Mouse (Mus musculus) lung, embryonic 16.5 days (tissue): ENCODE measurements around the gene Ccdc86. TPM values are rescaled to one million over a fixed set of nuclear protein-coding genes. Genes with fewer than 3 reads are reported as not detected.

ENCODE experiments used
- ATAC-seq: fragments of 200-750 bp; cut with Nextera tagmentation; 2 replicates; pipeline ENCODE4 v1.8.0; 2017; ENCODE audit warnings: low read depth, mild to moderate bottlenecking, moderate library complexity
- H3K27ac ChIP-seq: fragments of 300-500 bp; sonication (generic); 2 replicates; pipeline ENCODE4 v1.5.1; 2014; ENCODE audit warnings: mild to moderate bottlenecking, control low read depth, low read length
- H3K27me3 ChIP-seq: fragments of 300-500 bp; sonication (generic); 2 replicates; pipeline ENCODE4 v1.6.1; 2014; ENCODE audit warnings: low read depth, low read length, mixed read lengths; ENCODE audit not compliant: control insufficient read depth, insufficient read depth
- H3K36me3 ChIP-seq: fragments of 300-500 bp; sonication (generic); 2 replicates; pipeline ENCODE4 v1.6.1; 2014; ENCODE audit warnings: low read length; ENCODE audit not compliant: control insufficient read depth, insufficient read depth
- H3K4me1 ChIP-seq: fragments of 300-500 bp; sonication (generic); replicated peaks from 2 replicates; pipeline ENCODE4 v1.6.1; 2014; ENCODE audit warnings: low read length, mixed read lengths; ENCODE audit not compliant: control insufficient read depth, insufficient read depth
- H3K4me2 ChIP-seq: fragments of 300-500 bp; sonication (generic); 2 replicates; pipeline ENCODE4 v1.6.1; 2014; ENCODE audit warnings: low read depth, low read length, control low read depth
- H3K4me3 ChIP-seq: fragments of 300-500 bp; sonication (generic); 2 replicates; pipeline ENCODE4 v1.5.1; 2014; ENCODE audit warnings: mild to moderate bottlenecking, low read length, control low read depth
- H3K9ac ChIP-seq: fragments of 300-500 bp; sonication (generic); 2 replicates; pipeline ENCODE4 v1.6.1; 2014; ENCODE audit warnings: low read length, control low read depth
- H3K9me3 ChIP-seq: fragments of 300-500 bp; sonication (generic); 2 replicates; pipeline ENCODE4 v1.6.1; 2016; ENCODE audit warnings: low read length; ENCODE audit not compliant: control insufficient read depth
- WGBS: fragments of 180-500 bp; shearing (Covaris S2); extraction: QIAGEN DNeasy Blood & Tissue Kit; methylation state at CpG from one replicate; pipeline ENCODE4 v1.1.7; 2014; 5-methylcytosine and 5-hydroxymethylcytosine counted together
- polyA plus RNA-seq: library from polyadenylated mRNA; unstranded; fragments of >200 nt; fragmentation: Nextera tagmentation; extraction: Ambion mirVana; gene quantifications from 2 replicates; pipeline ENCODE4 v1.2.1, GENCODE M21; 2015

Ccdc86 gene
- polyA plus RNA-seq, 1 experiment from 2014 or later = 23.9 TPM

- H3K27me3 ChIP-seq = no peaks in the 10 kb centered on the region
- H3K27ac ChIP-seq = no peak overlapping the region
- no peaks in the 10 kb centered on the region for H3K9me3 ChIP-seq
- no peak for ATAC-seq
- H3K9ac ChIP-seq = no peak overlapping the region
- no peak overlapping the region for H3K4me3 ChIP-seq
- no peaks in the 10 kb centered on the region for H3K36me3 ChIP-seq
- H3K4me1 ChIP-seq = peaks cover 15% of the 10 kb centered on the region
- H3K4me2 ChIP-seq = no peak overlapping the region
- 72% methylated on average over 3 of the region's 3 CpGs for WGBS
These were observed 56.9 kb downstream of the Ccdc86 start for GRCm38 (mm10) chr19:10892201-10892600.

Other genes starting within 250 kb of the Ccdc86 start
- 0.87 and 1.1 TPM in 2 replicates for gene Cd5, start 210.3 kb downstream of the Ccdc86 start, polyA plus RNA-seq
- 0.10 and 0.55 TPM in 2 replicates for gene Cd6, start 119.2 kb downstream of the Ccdc86 start, polyA plus RNA-seq
- gene Slc15a3, start 109.5 kb downstream of the Ccdc86 start, polyA plus RNA-seq = 0.50 and 0.83 TPM in 2 replicates
- gene Tmem132a, start 79.3 kb downstream of the Ccdc86 start, polyA plus RNA-seq = 66.5 and 71.7 TPM in 2 replicates
- gene Tmem109, start 67.3 kb downstream of the Ccdc86 start, polyA plus RNA-seq = 145 and 147 TPM in 2 replicates
- gene Prpf19, start 54.0 kb downstream of the Ccdc86 start, polyA plus RNA-seq = 33.0 and 34.4 TPM in 2 replicates
- not detected in 2 replicates for gene Zp1, start 28.6 kb downstream of the Ccdc86 start, polyA plus RNA-seq
- gene Ptgdr2, start 12.1 kb downstream of the Ccdc86 start, polyA plus RNA-seq = 0.11 and 0.16 TPM in 2 replicates
- gene Ms4a10, start 25.4 kb upstream of the Ccdc86 start, polyA plus RNA-seq = not detected in 2 replicates
- gene Ms4a15, start 44.0 kb upstream of the Ccdc86 start, polyA plus RNA-seq = not detected in 2 replicates
- gene Ms4a18, start 68.8 kb upstream of the Ccdc86 start, polyA plus RNA-seq = not detected in 2 replicates
- 0.33 TPM in 1 of 2 replicates, not detected in the other for gene Ms4a8a, start 131.8 kb upstream of the Ccdc86 start, polyA plus RNA-seq
- not detected in 2 replicates for gene 1700017D01Rik, start 181.6 kb upstream of the Ccdc86 start, polyA plus RNA-seq
- gene 1700025F22Rik, start 216.1 kb upstream of the Ccdc86 start, polyA plus RNA-seq = not detected in 2 replicates
- gene Ms4a13, start 247.5 kb upstream of the Ccdc86 start, polyA plus RNA-seq = not detected in 2 replicates